Mouse (Mus musculus) frontal cortex, adult 2 months (tissue): ENCODE data around the gene Vmn2r105. TPM values are rescaled to one million over a fixed set of nuclear protein-coding genes. Genes with fewer than 3 reads are reported as not detected.

Source experiments
- DNase-seq, 2 experiments: peaks; one replicate each; pipeline ENCODE4 v3.0.0; 2022; ENCODE audit warnings: low spot score in 1 of 2; ENCODE audit errors: extremely low spot score in 1 of 2
- polyA plus RNA-seq: library from polyadenylated mRNA; depleted of rRNA; stranded (reverse); fragments of >200 nt; gene quantifications from 2 replicates; pipeline ENCODE4 v1.2.3, GENCODE M21; 2012; rRNA removed

Vmn2r105 gene
- polyA plus RNA-seq = not detected in 2 replicates

GRCm38 (mm10) chr17:20234952-20235351, at the start of gene Vmn2r105:
Vmn2r105 (minus strand) TSS chr17:20235052.
- no peak for DNase-seq

- DNase-seq = no peak
Observed at GRCm38 (mm10) chr17:20255522-20255921, 20.7 kb upstream of the Vmn2r105 start.

- DNase-seq = no peak
Observed at GRCm38 (mm10) chr17:20182997-20183396, 51.9 kb downstream of the Vmn2r105 start, which contains the start of gene Fpr-rs6. Fpr-rs6 (minus strand) TSS chr17:20183097.

Other genes with a start within 250 kb of the Vmn2r105 start
- gene Vmn2r104, start 186.7 kb downstream of the Vmn2r105 start, polyA plus RNA-seq = not detected in 2 replicates
- gene Fpr-rs7, start 120.8 kb downstream of the Vmn2r105 start, polyA plus RNA-seq = not detected in 2 replicates
- not detected in 2 replicates for gene Fpr-rs6, start 52.0 kb downstream of the Vmn2r105 start, polyA plus RNA-seq
- gene Vmn2r106, start 50.5 kb upstream of the Vmn2r105 start, polyA plus RNA-seq = not detected in 2 replicates
- gene Vmn2r107, start 110.2 kb upstream of the Vmn2r105 start, polyA plus RNA-seq = not detected in 2 replicates
- not detected in 2 replicates for gene Vmn1r224, start 179.1 kb upstream of the Vmn2r105 start, polyA plus RNA-seq
- gene Vmn2r108, start 246.3 kb upstream of the Vmn2r105 start, polyA plus RNA-seq = not detected in 2 replicates